In the genomic region with DNA sequence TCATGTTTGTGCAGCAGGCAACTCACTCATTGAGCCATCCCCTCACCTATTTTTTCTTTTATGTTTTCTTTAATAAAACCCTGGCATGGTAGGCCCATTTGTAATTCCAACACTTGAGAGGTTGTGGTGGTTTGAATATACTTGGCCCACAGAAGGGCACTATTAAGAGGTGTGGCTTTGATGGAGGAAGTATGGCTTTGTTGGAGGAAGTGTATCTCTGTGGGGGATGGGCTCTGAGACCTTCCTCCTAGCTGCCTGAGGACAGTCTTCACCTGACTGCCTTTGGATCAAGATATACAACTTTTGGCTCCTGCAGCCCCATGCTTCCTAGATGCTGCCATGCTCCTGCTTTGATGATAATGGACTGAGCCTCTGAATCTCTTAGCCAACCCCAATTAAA, we compare ENCODE assay signal across 15 mouse cellular contexts.
"Had no signal": no experiment of that assay in that cellular context is flagged by ENCODE, and none has a peak within 500 bp of the region (broad histone marks: within the 10 kb centered on the region; RNA-seq: fewer than 3 reads in every experiment).

No protein-coding gene starts in this region.

- H3K9ac ChIP-seq: liver, embryonic 12.5 days; liver, embryonic 14.5 days; lung, embryonic 14.5 days; midbrain, embryonic 13.5 days; midbrain, embryonic 15.5 days; neural tube, embryonic 12.5 days had no signal

- DNase-seq: lung, adult 18-20 months; lung, embryonic 14.5 days; lung, postnatal 10 days; lung, postnatal 4 days; retina, postnatal 1 day; right cerebral cortex, adult 18-20 months; thymus, adult 18-20 months; thymus, postnatal 14 days; thymus, postnatal 36 days had no signal

- H3K36me3 ChIP-seq: liver, embryonic 12.5 days; midbrain, embryonic 13.5 days; midbrain, embryonic 15.5 days; neural tube, embryonic 12.5 days had no signal

- ATAC-seq: liver, embryonic 12.5 days; midbrain, embryonic 13.5 days; midbrain, embryonic 15.5 days had no signal

- H3K9me3 ChIP-seq: liver, embryonic 12.5 days; midbrain, embryonic 13.5 days; midbrain, embryonic 15.5 days; neural tube, embryonic 12.5 days had no signal

- H3K27me3 ChIP-seq: liver, embryonic 12.5 days; megakaryocyte, embryonic 14.5 days; midbrain, embryonic 13.5 days; midbrain, embryonic 15.5 days; neural tube, embryonic 12.5 days had no signal

- H3K27ac ChIP-seq: liver, embryonic 12.5 days; liver, embryonic 14.5 days; midbrain, embryonic 13.5 days; midbrain, embryonic 15.5 days; neural tube, embryonic 12.5 days had no signal

- H3K4me1 ChIP-seq: liver, embryonic 12.5 days; midbrain, embryonic 13.5 days; midbrain, embryonic 15.5 days; neural tube, embryonic 12.5 days had no signal

- H3K4me3 ChIP-seq: liver, embryonic 12.5 days; megakaryocyte, embryonic 14.5 days; midbrain, embryonic 13.5 days; midbrain, embryonic 15.5 days; neural tube, embryonic 12.5 days had no signal

- H3K4me2 ChIP-seq: liver, embryonic 12.5 days; lung, embryonic 14.5 days; midbrain, embryonic 13.5 days; midbrain, embryonic 15.5 days; neural tube, embryonic 12.5 days had no signal
